Mouse (Mus musculus) midbrain, embryonic 13.5 days (tissue): ENCODE measurements at regions not wholly inside any gene's neighbourhood (a gene's known extent, or its start where the extent isn't known, plus 50 kb on each side); places are given as distances from the start of the nearest gene placed in this dataset.
"Not testable (repeated sequence)": the region's sequence is repeated elsewhere in the genome, so short reads cannot be mapped to it uniquely, and the experiment has no call there.

Experiments used
- ATAC-seq: fragments of 200-750 bp; cut with Nextera tagmentation; 2 replicates; pipeline ENCODE4 v1.8.0; 2017; ENCODE audit warnings: mild to moderate bottlenecking, moderate TSS enrichment, moderate library complexity
- H3K27ac ChIP-seq: fragments of 300-500 bp; sonication (generic); 2 replicates; pipeline ENCODE4 v1.5.1; 2015; ENCODE audit warnings: inconsistent platforms, mild to moderate bottlenecking, moderate library complexity
- H3K27me3 ChIP-seq: fragments of 300-500 bp; sonication (generic); 2 replicates; pipeline ENCODE4 v1.6.1; 2015; ENCODE audit warnings: mild to moderate bottlenecking, inconsistent platforms
- H3K36me3 ChIP-seq: fragments of 300-500 bp; sonication (generic); 2 replicates; pipeline ENCODE4 v1.6.1; 2015; ENCODE audit warnings: mild to moderate bottlenecking, inconsistent platforms
- H3K4me1 ChIP-seq: fragments of 300-500 bp; sonication (generic); replicated peaks from 2 replicates; pipeline ENCODE4 v1.6.1; 2015; ENCODE audit warnings: inconsistent platforms
- H3K4me2 ChIP-seq: fragments of 300-500 bp; sonication (generic); replicated peaks from 2 replicates; pipeline ENCODE4 v1.6.1; 2015; ENCODE audit warnings: moderate library complexity, mild to moderate bottlenecking, inconsistent platforms
- H3K4me3 ChIP-seq: fragments of 300-500 bp; sonication (generic); replicated peaks from 2 replicates; pipeline ENCODE4 v1.5.1; 2015; ENCODE audit warnings: mild to moderate bottlenecking, inconsistent platforms
- H3K9ac ChIP-seq: fragments of 300-500 bp; sonication (generic); replicated peaks from 2 replicates; pipeline ENCODE4 v1.6.1; 2015; ENCODE audit warnings: mild to moderate bottlenecking, inconsistent platforms
- H3K9me3 ChIP-seq: fragments of 300-500 bp; sonication (generic); 2 replicates; pipeline ENCODE4 v1.6.1; 2016; ENCODE audit warnings: mild to moderate bottlenecking, inconsistent platforms
- WGBS: fragments of 180-500 bp; shearing (Covaris S2); methylation state at CpG from one replicate; pipeline ENCODE4 v1.1.7; 2015; 5-methylcytosine and 5-hydroxymethylcytosine counted together

DNA sequence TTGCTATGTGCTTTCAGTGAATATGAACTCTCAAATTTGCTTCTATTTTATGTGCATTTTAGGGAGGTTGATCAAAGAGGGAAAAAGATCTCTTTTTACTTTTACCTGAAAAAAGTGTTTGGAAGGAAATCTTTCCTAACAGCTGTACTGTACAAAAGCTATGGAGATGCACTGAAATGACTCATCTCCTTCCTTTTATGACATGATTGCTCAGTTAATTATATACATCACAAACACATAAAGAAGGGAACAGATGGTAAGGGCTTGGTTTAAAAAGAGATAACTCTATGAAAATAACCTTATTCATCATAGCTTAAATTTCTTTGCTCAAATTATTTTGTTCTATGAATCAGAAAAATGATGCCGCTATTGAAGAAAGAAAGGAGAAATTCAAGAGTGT lies 88.7 kb upstream of the Cylc2 start:
- Histone ChIP-seq H3K27ac (no peak overlapping the region), H3K9me3 (no peaks in the 10 kb centered on the region), H3K36me3 (no peaks in the 10 kb centered on the region), H3K9ac (no peak overlapping the region), H3K27me3 (no peaks in the 10 kb centered on the region), H3K4me1 (no peaks in the 10 kb centered on the region), H3K4me3 (no peak overlapping the region), H3K4me2 (no peak overlapping the region)
- ATAC-seq, result no peak
- WGBS, result 97% methylated on average over 1 of the region's 1 CpGs

- ATAC-seq, H3K4me3 ChIP-seq, H3K27me3 ChIP-seq, H3K36me3 ChIP-seq, H3K27ac ChIP-seq, H3K4me1 ChIP-seq, H3K9me3 ChIP-seq, H3K9ac ChIP-seq, H3K4me2 ChIP-seq: not testable (repeated sequence)
- 74% methylated on average over 1 of the region's 1 CpGs for WGBS
Measured at GRCm38 (mm10) chr4:51131846-51132245, 84.6 kb upstream of the Cylc2 start.

- no peaks in the 10 kb centered on the region for H3K9me3 ChIP-seq
- no peak for ATAC-seq
- peak overlapping the region; percentile 35; the same call in 1 of the 2 replicates for H3K27ac ChIP-seq
- H3K27me3 ChIP-seq, result no peaks in the 10 kb centered on the region
- no peaks in the 10 kb centered on the region for H3K36me3 ChIP-seq
- H3K4me2 ChIP-seq, result no peak overlapping the region
- WGBS, result 36% methylated on average over 3 of the region's 3 CpGs
- H3K4me1 ChIP-seq, result peaks cover 5% of the 10 kb centered on the region; the same call in 1 of the 2 replicates
- H3K4me3 ChIP-seq, result no peak overlapping the region
- no peak overlapping the region for H3K9ac ChIP-seq
Measured at GRCm38 (mm10) chr4:51152973-51153372, 63.5 kb upstream of the Cylc2 start.

GRCm38 (mm10) chr4:51153539-51153938 lies 62.9 kb upstream of the Cylc2 start:
- Histone ChIP-seq H3K9me3 (no peaks in the 10 kb centered on the region), H3K4me2 (no peak overlapping the region), H3K9ac (no peak overlapping the region), H3K4me1 (peaks cover 5% of the 10 kb centered on the region; the same call in 1 of the 2 replicates), H3K36me3 (no peaks in the 10 kb centered on the region), H3K4me3 (no peak overlapping the region), H3K27me3 (no peaks in the 10 kb centered on the region), H3K27ac (no peak overlapping the region)
- 0 out of 2 replicates have a peak, but pooled peaks have one; percentile 66 for ATAC-seq
- WGBS, result 75% methylated on average over 2 of the region's 2 CpGs
